ENCODE assay signal across 19 mouse cellular contexts in the genomic region with DNA sequence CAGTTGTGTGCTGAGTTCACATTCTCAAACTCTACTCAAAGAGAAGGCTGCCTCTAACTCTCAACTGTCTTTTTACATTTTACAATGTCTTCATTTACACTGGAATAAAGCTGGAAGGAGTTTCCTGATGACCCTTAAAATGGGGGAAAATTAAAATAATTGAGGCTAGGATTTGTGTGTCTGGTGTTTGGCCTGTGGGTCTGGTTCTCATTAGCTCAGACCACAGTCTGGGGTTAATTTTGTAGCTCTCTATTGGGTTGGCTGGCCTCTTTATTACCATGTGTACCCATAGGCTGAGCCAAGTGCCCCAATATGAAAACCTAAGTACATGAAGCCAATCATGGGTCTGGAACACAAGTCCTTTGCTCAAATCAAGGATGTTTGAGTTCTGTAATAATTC.
A peak's percentile ranks its signal among the peaks of the same experiment; 100 is the strongest.
DNase-seq lines count a peak whose midpoint lies in the region; ATAC-seq lines count a peak whose summit lies in the region.
"Had no signal": no experiment of that assay in that cellular context is flagged by ENCODE, and none has a peak within 500 bp of the region (broad histone marks: within the 10 kb centered on the region; RNA-seq: fewer than 3 reads in every experiment).

No protein-coding gene starts in this region.

- DNase-seq in embryo, embryonic 10.5 days (ENCODE audit: low spot score): peak; percentile 45
- peak; percentile 83 for DNase-seq in embryonic facial prominence, embryonic 11.5 days (ENCODE audit: low spot score)
- DNase-seq in forelimb bud, embryonic 11.5 days (ENCODE audit: low read depth, low spot score): peak; percentile 80
- DNase-seq in right cerebral cortex, postnatal 14 days: no peak
- DNase-seq in right cerebral cortex, adult 18-20 months: no peak
- DNase-seq in natural killer cell, adult 2 months (ENCODE audit: low spot score in 2 of 2): no peak
- DNase-seq: adrenal gland, postnatal 14 days; cerebellum, adult 18-20 months; cerebellum, adult 9-11 months; gastrocnemius, postnatal 36 days; heart, postnatal 36 days had no signal

- H3K9me3 ChIP-seq in embryonic facial prominence, embryonic 11.5 days (replicated peaks; ENCODE audit: control insufficient read depth, low read length): no peaks in the 10 kb centered on the region
- no peaks in the 10 kb centered on the region for H3K9me3 ChIP-seq in limb, embryonic 12.5 days
- H3K9me3 ChIP-seq: embryonic facial prominence, embryonic 15.5 days; forebrain, embryonic 10.5 days; heart, embryonic 13.5 days; hindbrain, embryonic 15.5 days had no signal

- no peak overlapping the region for H3K9ac ChIP-seq in embryonic facial prominence, embryonic 11.5 days (replicated peaks; ENCODE audit: low read length)
- H3K9ac ChIP-seq in limb, embryonic 12.5 days (replicated peaks): no peak overlapping the region
- H3K9ac ChIP-seq: embryonic facial prominence, embryonic 15.5 days; heart, embryonic 13.5 days; hindbrain, embryonic 15.5 days had no signal

- no peaks in the 10 kb centered on the region for H3K27me3 ChIP-seq in embryonic facial prominence, embryonic 11.5 days (ENCODE audit: control insufficient read depth, insufficient read depth, low read length)
- no peaks in the 10 kb centered on the region for H3K27me3 ChIP-seq in limb, embryonic 12.5 days
- H3K27me3 ChIP-seq: embryonic facial prominence, embryonic 15.5 days; heart, embryonic 13.5 days; hindbrain, embryonic 15.5 days had no signal

- H3K4me1 ChIP-seq in embryonic facial prominence, embryonic 11.5 days (ENCODE audit: control insufficient read depth, insufficient read depth, low read length): peaks cover 9% of the 10 kb centered on the region
- peaks cover 66% of the 10 kb centered on the region for H3K4me1 ChIP-seq in limb, embryonic 12.5 days (replicated peaks)

- H3K4me2 ChIP-seq in embryonic facial prominence, embryonic 11.5 days (ENCODE audit: low read depth, low read length): no peak overlapping the region
- H3K4me2 ChIP-seq in limb, embryonic 12.5 days: no peak overlapping the region
- H3K4me2 ChIP-seq: embryonic facial prominence, embryonic 15.5 days; heart, embryonic 13.5 days; hindbrain, embryonic 15.5 days had no signal

- no peak for ATAC-seq in embryonic facial prominence, embryonic 11.5 days (replicated peaks; ENCODE audit: insufficient number of reproducible peaks, low FRiP score, low TSS enrichment, low read depth)
- ATAC-seq in limb, embryonic 12.5 days (ENCODE audit: insufficient number of reproducible peaks, insufficient read depth, low FRiP score, low TSS enrichment, low read depth): no peak
- ATAC-seq: forebrain, embryonic 14.5 days; inflammation-experienced regulatory T-cells, adult 6 months had no signal

- no peak overlapping the region for H3K4me3 ChIP-seq in embryonic facial prominence, embryonic 11.5 days (ENCODE audit: low read depth, low read length)
- H3K4me3 ChIP-seq in limb, embryonic 12.5 days (replicated peaks): no peak overlapping the region
- H3K4me3 ChIP-seq: embryonic facial prominence, embryonic 15.5 days; erythroblast, embryonic 14.5 days; forebrain, embryonic 10.5 days; heart, embryonic 13.5 days; hindbrain, embryonic 15.5 days had no signal

- no peaks in the 10 kb centered on the region for H3K36me3 ChIP-seq in embryonic facial prominence, embryonic 11.5 days (replicated peaks; ENCODE audit: control insufficient read depth, insufficient read depth, low read depth, low read length)
- H3K36me3 ChIP-seq in limb, embryonic 12.5 days: no peaks in the 10 kb centered on the region
- H3K36me3 ChIP-seq: embryonic facial prominence, embryonic 15.5 days; forebrain, embryonic 10.5 days; heart, embryonic 13.5 days; hindbrain, embryonic 15.5 days had no signal

- no peak overlapping the region for H3K27ac ChIP-seq in embryonic facial prominence, embryonic 11.5 days (replicated peaks; ENCODE audit: low read depth, low read length)
- peak overlapping the region; percentile 69 for H3K27ac ChIP-seq in limb, embryonic 12.5 days
- H3K27ac ChIP-seq: embryonic facial prominence, embryonic 15.5 days; forebrain, embryonic 10.5 days; heart, embryonic 13.5 days; hindbrain, embryonic 15.5 days had no signal

Comparison
In these comparisons a context has a peak if more than half of its experiments do, and no peak if none do; other contexts are left out.
1. DNase-seq: peak in embryo, embryonic 10.5 days (single experiment), embryonic facial prominence, embryonic 11.5 days (single experiment) and forelimb bud, embryonic 11.5 days (single experiment); none in right cerebral cortex, postnatal 14 days (single experiment), right cerebral cortex, adult 18-20 months (single experiment) and natural killer cell, adult 2 months (0 of 2).